Mouse (Mus musculus): ENCODE data around the gene 2210011C24Rik. TPM values are rescaled to one million over a fixed set of nuclear protein-coding genes. Genes with fewer than 3 reads are reported as not detected.
A peak's percentile ranks its signal among the peaks of the same experiment; 100 is the strongest.
"Not testable (repeated sequence)": the region's sequence is repeated elsewhere in the genome, so short reads cannot be mapped to it uniquely, and the experiment has no call there.

The 2210011C24Rik gene
- total RNA-seq, 1 experiment from 2014 or later: not detected

- no peak for DNase-seq
These were observed 17.9 kb downstream of the 2210011C24Rik start for GRCm38 (mm10) chr8:83994030-83994429.

GRCm38 (mm10) chr8:83992488-83992887, 19.5 kb downstream of the 2210011C24Rik start:
- no peak for DNase-seq

DNA sequence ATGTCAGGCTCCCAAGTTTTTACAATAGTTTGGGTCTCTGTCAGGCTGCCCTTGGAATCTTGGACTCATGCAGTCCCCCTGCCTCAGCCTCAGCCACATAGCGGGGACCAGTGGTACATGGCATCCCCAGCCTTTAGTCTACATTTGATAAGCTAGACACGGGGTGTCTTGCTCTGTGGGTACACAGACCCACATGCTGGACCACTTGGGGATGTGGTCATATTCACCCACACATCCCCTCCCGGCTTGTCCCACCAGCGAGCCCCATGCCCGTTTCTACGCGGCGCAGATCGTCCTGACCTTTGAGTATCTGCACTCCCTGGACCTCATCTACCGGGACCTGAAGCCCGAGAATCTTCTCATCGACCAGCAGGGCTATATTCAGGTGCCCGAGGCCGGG, 21.8 kb downstream of the 2210011C24Rik start:
- no peak for DNase-seq

- DNase-seq: no peak
These were observed 22.7 kb downstream of the 2210011C24Rik start for GRCm38 (mm10) chr8:83989243-83989642.

DNA sequence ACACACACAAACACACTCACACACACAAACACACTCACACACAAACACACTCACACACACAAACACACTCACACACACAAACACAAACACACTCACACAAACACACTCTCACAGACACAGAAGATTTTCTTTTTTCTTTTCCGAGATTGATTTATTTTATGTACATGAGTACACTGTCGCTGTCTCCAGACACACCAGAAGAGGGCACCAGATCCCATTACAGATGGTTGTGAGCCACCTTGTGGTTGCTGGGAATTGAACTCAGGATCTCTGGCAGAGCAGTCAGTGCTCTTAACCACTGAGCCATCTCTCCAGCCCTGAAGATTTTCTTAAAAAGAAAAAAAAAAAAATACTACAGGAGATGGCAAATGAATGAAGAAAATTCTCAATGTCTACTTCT, 28.7 kb downstream of the 2210011C24Rik start:
- not testable (repeated sequence) for DNase-seq

GRCm38 (mm10) chr8:83982449-83982848, 29.5 kb downstream of the 2210011C24Rik start:
- DNase-seq: no peak

DNA sequence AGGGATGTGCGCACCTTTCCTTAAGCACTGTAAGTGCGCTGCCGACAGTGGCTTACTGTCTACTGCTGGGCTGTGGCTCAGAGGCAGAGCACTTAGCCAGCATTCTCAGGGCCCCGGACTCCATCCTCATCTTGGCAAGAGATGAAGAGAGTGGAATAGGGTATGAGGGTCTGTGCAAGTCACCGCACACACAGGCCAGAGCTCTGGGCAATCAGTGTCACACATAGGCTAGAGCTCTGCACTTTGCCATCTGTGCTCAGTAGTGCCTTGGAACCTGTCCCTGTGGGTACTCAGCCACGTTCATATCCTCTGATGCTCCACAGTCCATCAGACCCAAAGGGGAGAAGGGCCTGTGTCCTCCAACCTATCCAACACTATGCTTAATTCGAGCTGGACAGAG, 30.4 kb downstream of the 2210011C24Rik start:
- DNase-seq: no peak

GRCm38 (mm10) chr8:83980845-83981244, 31.1 kb downstream of the 2210011C24Rik start:
- peak; percentile 52 for DNase-seq

DNA sequence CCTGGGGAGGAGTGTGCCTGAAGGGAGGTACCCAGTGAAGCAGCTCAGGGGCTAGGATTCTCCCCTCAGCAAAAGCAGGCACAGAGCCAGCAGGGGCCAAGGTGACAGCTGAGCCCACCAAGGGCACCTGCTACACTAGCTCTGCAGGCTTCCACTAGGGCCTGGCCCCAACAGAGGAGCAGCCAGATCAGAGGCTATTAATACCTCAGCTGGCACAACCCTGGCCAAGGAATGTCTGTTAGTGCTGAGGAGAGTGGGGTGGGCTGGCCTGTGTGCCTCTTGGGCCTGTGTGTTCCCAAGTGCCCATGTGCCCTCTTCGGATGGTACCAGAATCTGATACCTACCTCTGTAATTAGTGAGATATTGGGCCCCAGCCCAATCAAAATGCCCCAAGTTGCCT, 31.7 kb downstream of the 2210011C24Rik start:
- DNase-seq: no peak

DNA sequence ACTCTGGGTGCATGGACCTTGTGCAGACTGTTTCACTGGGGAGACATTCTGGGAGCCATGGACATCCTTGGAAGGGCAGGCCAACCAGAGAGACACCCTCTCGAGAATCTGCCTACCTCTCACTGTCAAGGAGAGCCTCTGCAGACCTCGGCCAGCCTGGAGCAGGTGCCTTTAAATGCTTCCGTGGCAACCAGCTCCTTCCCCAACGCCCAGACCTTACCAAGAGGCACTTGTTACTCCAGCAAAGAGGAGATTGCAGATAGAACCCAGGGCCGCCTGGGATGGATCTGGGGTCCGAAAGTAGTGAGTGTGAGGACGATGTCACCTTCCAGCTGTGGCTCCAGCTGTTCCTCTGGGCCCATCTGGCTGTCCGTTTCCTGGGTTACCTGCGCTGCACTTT, 33.8 kb downstream of the 2210011C24Rik start:
- DNase-seq: no peak

DNA sequence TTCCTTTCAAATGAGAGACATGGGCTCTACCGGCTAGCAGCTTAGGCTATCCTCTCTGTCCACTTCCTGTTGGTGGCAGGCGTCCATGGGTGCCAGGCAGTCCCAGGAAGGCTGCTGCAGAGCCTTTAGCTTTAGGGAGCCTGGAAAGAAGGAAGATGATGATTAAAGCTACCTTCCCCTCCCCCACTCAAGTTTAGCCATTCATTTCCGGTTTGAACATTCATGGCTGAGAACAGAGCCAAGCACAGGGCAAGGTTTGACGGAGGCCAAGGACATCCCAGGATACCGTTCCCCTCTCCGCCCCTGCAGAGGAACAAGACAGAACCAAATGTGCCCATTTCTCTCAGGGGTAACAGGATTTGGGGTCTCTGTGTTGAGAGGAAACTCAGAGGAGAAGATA, 34.3 kb downstream of the 2210011C24Rik start:
- DNase-seq: peak; percentile 33

- no peak for DNase-seq
These were observed 35.1 kb downstream of the 2210011C24Rik start for GRCm38 (mm10) chr8:83976779-83977350.

DNA sequence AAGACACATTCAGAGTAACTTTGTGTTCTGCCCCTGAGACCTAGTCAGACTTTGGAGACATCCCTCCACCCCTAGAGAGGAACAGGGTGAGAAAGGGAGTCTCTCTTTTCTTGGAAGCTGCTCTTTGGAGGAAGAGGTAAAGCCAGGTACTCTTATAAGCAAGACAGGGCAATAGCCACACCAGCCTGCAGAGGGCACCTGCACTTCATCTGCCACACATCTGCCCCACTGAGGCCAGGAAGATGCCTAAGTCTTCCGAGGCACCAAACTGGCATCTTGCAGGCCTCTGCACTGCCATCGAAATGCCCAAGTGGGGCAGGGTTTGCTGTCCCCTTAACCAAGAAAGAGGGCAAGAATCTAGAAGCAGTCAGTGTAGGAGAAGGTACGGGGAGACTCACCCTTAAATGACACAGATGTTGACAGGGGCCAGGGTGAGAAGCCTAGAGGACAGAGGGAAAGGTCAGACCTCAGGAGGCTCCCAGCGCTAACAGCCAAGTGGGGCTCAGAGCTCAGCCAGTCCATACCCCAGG, 35.8 kb downstream of the 2210011C24Rik start:
- no peak for DNase-seq

GRCm38 (mm10) chr8:83974521-83974920, 37.5 kb downstream of the 2210011C24Rik start:
- DNase-seq: no peak

DNA sequence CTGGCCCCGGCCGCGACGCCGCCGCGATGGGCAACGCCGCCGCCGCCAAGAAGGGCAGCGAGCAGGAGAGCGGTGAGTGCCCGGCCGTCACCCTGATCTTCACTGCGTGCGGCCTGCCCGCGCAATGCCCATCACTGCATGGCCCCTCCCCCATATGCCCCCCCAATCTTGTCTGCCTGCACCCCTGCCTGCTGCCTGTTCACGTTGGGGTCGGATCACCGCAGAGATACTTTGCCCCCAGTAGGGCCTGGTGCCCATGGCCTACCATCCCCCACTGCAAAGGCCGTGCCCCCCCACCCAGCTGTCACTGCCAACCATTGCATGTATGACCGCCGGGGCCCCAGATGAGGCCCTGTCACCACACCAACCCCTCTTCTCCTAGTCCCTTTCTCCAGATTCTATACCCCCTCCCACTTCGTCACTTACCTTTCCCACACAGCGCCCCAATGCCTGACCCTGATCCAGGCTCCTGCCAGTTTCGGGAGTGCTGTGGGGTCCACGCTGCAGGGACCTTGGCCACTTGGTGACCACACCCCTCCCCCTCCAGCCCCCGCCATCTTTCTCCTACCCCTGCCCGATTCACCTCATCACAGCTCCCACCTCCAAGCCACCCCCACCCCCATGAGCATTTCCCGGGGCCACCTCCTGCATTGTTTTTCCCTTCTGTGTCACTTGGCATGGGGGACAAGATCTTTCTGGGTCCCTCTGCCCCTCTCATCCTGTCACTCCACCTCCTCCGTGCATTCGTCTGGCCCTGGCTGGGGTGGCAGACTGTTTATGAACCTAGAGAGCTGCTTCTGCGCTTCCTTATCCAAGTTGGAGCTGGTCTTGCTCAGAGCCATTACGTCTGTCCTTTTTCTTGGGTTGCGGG, 38.6 kb downstream of the 2210011C24Rik start:
- DNase-seq: peak; percentile 24

- DNase-seq: peak; percentile 99
These were observed 39.5 kb downstream of the 2210011C24Rik start, which contains the start of gene Prkaca for GRCm38 (mm10) chr8:83972150-83973120. TSS of gene Prkaca (plus strand) at chr8:83972993.

DNA sequence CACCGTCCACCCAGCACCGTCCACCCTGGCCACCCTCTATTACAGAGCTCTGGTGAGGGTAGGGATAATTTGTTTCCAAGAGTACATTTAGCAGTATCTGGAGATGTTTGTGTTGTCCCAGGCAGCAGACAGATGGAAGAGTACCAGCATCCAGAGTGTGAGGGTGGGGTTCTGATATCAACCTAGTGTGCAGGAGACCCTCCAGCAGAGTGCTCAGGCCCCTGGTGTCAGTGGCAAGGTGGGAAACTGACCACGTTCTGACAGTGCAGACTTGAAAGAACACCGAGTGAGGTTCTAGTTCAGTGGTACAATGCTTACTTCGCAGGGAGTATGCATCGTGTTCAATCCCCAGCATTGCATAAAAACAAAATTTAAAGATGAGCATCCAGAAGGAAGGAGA, 40.3 kb downstream of the 2210011C24Rik start:
- no peak for DNase-seq

DNA sequence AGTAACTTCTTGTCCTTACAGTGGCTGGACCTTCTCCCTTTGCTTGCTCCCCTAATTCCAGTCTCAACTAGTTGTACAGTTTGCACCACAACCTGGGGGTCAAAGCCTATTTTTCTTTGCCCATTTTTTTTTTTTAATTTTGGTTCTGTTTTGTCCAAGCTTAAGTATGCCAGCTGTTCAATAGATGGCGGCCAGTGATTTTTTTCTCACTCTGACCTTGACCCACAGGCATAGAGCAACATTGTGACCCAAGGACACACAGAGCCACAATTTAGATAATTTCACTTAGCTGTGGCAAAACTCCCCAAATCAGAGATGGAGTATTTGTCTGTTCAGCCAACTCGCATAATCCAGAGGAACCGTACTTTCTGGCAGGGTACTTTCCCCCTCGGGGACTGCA, 40.9 kb downstream of the 2210011C24Rik start:
- DNase-seq: no peak

DNA sequence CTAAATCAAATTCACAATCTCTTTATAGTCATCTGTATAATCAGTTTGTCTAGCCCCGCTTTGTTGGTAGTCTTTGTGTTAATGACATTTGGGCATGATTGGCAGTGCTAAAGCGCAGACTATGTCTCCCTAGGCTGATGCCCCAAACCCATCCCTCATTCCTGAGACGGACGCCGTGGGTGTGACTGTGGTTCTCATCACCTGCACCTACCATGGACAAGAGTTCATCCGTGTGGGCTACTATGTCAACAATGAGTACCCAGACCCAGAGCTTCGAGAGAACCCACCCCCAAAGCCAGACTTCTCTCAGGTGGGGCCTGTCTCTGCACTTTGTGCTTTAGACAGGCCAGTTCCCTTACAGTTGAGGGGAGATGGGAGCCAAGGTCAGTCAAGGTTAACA, 44.3 kb downstream of the 2210011C24Rik start:
- no peak for DNase-seq

- DNase-seq: no peak
These were observed 47.8 kb downstream of the 2210011C24Rik start for GRCm38 (mm10) chr8:83964015-83964765.

Data from adrenal gland, postnatal 25 days (tissue).